Mouse (Mus musculus) midbrain, embryonic 16.5 days (tissue): Measurements from ENCODE around the gene Postn. TPM values are rescaled to one million over a fixed set of nuclear protein-coding genes. Genes with fewer than 3 reads are reported as not detected.

ENCODE experiments used
- ATAC-seq: fragments of 200-750 bp; cut with Nextera tagmentation; 2 replicates; pipeline ENCODE4 v1.8.0; 2017; ENCODE audit warnings: moderate TSS enrichment
- H3K27ac ChIP-seq: fragments of 300-500 bp; sonication (generic); 2 replicates; pipeline ENCODE4 v1.5.1; 2014; ENCODE audit warnings: mild to moderate bottlenecking, low read length, mixed read lengths
- H3K27me3 ChIP-seq: fragments of 300-500 bp; sonication (generic); 2 replicates; pipeline ENCODE4 v1.6.1; 2014; ENCODE audit warnings: low read depth, low read length, mixed read lengths; ENCODE audit not compliant: control insufficient read depth, insufficient read depth
- H3K36me3 ChIP-seq: fragments of 300-500 bp; sonication (generic); 2 replicates; pipeline ENCODE4 v1.6.1; 2014; ENCODE audit warnings: mild to moderate bottlenecking, low read length, moderate library complexity, mixed read lengths; ENCODE audit not compliant: control insufficient read depth, insufficient read depth
- H3K4me1 ChIP-seq: fragments of 300-500 bp; sonication (generic); 2 replicates; pipeline ENCODE4 v1.6.1; 2014; ENCODE audit warnings: mild to moderate bottlenecking, low read length, mixed read lengths; ENCODE audit not compliant: control insufficient read depth, insufficient read depth
- H3K4me2 ChIP-seq: fragments of 300-500 bp; sonication (generic); 2 replicates; pipeline ENCODE4 v1.6.1; 2014; ENCODE audit warnings: mild to moderate bottlenecking, low read length, mixed read lengths
- H3K4me3 ChIP-seq: fragments of 300-500 bp; sonication (generic); 2 replicates; pipeline ENCODE4 v1.5.1; 2014; ENCODE audit warnings: low read depth, mild to moderate bottlenecking, low read length, moderate library complexity, mixed read lengths
- H3K9ac ChIP-seq: fragments of 300-500 bp; sonication (generic); 2 replicates; pipeline ENCODE4 v1.6.1; 2014; ENCODE audit warnings: low read depth, low read length, mixed read lengths
- H3K9me3 ChIP-seq: fragments of 300-500 bp; sonication (generic); replicated peaks from 2 replicates; pipeline ENCODE4 v1.6.1; 2014; ENCODE audit warnings: mild to moderate bottlenecking, low read length, mixed read lengths; ENCODE audit not compliant: control insufficient read depth, poor library complexity, severe bottlenecking
- WGBS: fragments of 180-500 bp; shearing (Covaris S2); extraction: QIAGEN DNeasy Blood & Tissue Kit; methylation state at CpG from one replicate; pipeline ENCODE4 v1.1.7; 2014; 5-methylcytosine and 5-hydroxymethylcytosine counted together
- polyA plus RNA-seq: library from polyadenylated mRNA; unstranded; fragments of >200 nt; fragmentation: Nextera tagmentation; extraction: Ambion mirVana; gene quantifications from 2 replicates; pipeline ENCODE4 v1.2.1, GENCODE M21; 2015

The Postn gene
- polyA plus RNA-seq, 1 experiment from 2014 or later = 12.1 TPM

DNA sequence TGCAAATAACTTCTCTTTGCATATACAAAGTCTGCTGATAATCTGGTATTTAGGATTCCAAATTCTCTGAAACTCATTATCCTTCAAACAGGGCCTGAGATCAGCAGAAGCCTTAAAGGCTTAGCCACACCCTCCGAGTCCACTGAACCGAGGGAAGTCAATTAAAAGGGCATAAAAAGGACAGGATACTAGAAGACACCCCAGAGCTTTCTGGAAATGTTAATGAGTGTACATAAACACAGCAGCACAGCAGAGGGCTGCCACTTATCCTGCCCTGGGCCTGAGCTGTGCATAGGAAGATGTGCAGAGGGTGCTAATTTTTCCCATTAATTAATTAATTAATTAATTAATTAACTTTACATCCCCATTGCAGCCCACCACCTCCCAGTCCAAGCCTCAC lies 16.7 kb downstream of the Postn start:
- Histone ChIP-seq H3K36me3 (no peaks in the 10 kb centered on the region), H3K4me2 (no peak overlapping the region), H3K27ac (no peak overlapping the region), H3K4me1 (no peaks in the 10 kb centered on the region), H3K9ac (no peak overlapping the region), H3K9me3 (no peaks in the 10 kb centered on the region), H3K27me3 (no peaks in the 10 kb centered on the region), H3K4me3 (no peak overlapping the region)
- 9% methylated on average over 2 of the region's 2 CpGs for WGBS
- ATAC-seq = no peak

DNA sequence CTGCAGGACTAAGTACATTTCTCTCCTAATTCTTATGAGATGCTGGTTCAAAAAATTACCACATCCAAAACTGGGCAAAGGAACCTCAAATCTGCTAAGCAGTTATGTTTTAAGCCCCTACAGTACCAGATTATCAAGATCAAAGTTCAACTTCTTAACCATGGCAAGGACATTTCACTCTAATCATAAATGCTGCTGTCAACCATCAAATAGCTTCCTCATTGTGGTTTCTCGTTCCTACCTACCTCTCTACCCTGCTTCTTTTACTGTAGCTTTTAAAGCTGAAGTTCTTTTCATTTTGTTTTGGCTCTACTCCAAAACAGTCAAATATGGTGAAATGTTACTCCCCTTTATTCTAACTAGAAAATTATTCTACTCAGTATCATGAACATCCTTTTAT lies 17.2 kb downstream of the Postn start:
- Histone ChIP-seq H3K27ac (no peak overlapping the region), H3K9ac (no peak overlapping the region), H3K36me3 (no peaks in the 10 kb centered on the region), H3K4me2 (no peak overlapping the region), H3K4me3 (no peak overlapping the region), H3K4me1 (no peaks in the 10 kb centered on the region), H3K9me3 (no peaks in the 10 kb centered on the region), H3K27me3 (no peaks in the 10 kb centered on the region)
- no peak for ATAC-seq
- 38% methylated on average over 1 of the region's 1 CpGs for WGBS

DNA sequence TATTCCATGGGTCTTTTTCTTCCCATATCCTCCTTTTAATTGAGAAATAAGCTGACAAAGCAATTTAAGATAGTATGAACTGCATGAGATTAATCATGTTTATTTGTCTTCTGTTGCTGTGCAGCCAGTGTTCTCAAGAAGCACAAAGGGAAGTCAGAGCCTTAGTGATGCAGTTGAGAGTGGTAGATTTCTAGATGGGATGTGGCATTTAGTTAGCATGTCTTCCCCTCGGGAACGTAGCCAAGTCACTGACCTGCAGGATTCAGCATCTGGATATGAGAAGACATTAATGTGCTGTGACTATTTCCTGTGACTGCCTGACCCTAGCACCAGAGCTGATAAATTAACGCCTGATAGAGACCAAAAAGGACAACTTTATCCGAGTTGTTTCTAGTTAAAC lies 19.1 kb downstream of the Postn start:
- Histone ChIP-seq H3K4me3 (no peak overlapping the region), H3K27me3 (no peaks in the 10 kb centered on the region), H3K4me2 (no peak overlapping the region), H3K9me3 (no peaks in the 10 kb centered on the region), H3K36me3 (no peaks in the 10 kb centered on the region), H3K27ac (no peak overlapping the region), H3K9ac (no peak overlapping the region), H3K4me1 (no peaks in the 10 kb centered on the region)
- WGBS = 87% methylated on average over 4 of the region's 4 CpGs
- no peak for ATAC-seq

DNA sequence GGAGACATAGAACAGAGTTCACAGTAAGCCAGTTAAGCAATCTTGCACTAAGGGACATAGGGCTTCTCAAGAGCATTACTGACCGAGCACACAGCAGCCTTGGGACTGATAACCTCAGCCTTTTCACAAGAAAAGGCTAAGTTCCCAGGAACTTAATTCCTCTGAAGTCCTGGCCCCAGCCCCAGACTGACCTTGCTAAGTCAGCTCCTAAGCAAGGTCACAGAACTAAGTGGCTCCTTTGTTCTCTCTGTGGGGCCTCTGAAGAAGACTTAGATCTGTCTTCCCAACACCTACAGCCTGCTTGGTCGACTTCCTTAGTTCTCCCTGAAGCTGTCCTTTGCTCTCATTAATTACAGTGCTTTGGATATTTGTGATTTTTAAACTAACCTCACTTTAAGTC lies 38.4 kb downstream of the Postn start:
- Histone ChIP-seq H3K36me3 (no peaks in the 10 kb centered on the region), H3K9me3 (no peaks in the 10 kb centered on the region), H3K4me1 (no peaks in the 10 kb centered on the region), H3K27me3 (no peaks in the 10 kb centered on the region), H3K4me3 (no peak overlapping the region), H3K4me2 (no peak overlapping the region), H3K27ac (no peak overlapping the region), H3K9ac (no peak overlapping the region)
- no peak for ATAC-seq
- WGBS = 31% methylated on average over 2 of the region's 2 CpGs

DNA sequence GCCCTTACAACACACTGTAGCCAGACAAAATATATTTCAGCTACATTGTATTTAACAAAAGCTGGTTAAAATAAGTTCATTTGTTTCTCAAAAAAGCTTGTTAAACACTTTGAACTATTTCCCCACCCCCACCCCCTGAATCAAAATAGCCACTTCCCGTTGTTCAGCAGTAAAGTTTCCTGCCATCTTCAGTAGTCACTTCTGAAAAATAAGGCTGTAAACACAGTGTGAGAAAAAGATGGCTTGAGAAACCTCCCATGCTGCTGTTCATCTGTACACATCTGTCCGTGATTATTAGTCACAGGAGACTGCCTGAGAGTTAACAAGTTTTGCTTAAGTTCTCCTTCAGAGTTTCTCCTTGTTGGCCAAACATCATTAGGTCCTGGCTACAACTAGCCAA lies 39.0 kb downstream of the Postn start:
- H3K9ac ChIP-seq = no peak overlapping the region
- H3K4me3 ChIP-seq = no peak overlapping the region
- no peaks in the 10 kb centered on the region for H3K36me3 ChIP-seq
- no peaks in the 10 kb centered on the region for H3K27me3 ChIP-seq
- no peak for ATAC-seq
- no peaks in the 10 kb centered on the region for H3K9me3 ChIP-seq
- H3K27ac ChIP-seq = no peak overlapping the region
- H3K4me1 ChIP-seq = no peaks in the 10 kb centered on the region
- WGBS = 78% methylated on average over 2 of the region's 2 CpGs
- no peak overlapping the region for H3K4me2 ChIP-seq

DNA sequence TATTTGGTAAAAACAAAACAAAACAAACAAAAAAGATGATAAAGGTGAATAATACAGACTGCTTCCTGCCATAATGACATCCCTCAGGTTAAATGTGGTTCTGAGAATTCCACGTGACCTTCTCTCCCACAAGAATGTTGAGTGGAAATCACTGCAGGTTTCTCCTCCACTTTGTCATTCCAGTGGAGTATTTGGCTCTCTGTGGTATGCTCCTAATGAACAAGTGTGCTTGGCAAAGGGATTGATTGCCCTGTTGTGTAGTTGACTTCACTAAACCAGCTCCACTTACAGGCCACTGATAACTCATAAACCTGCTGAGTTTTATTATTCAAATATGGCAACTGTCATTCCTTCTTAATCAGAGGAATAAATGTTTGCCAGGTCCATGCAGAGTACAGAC lies 39.7 kb downstream of the Postn start:
- no peaks in the 10 kb centered on the region for H3K36me3 ChIP-seq
- WGBS = 90% methylated on average over 1 of the region's 1 CpGs
- no peak overlapping the region for H3K4me2 ChIP-seq
- H3K4me1 ChIP-seq = no peaks in the 10 kb centered on the region
- no peak for ATAC-seq
- no peaks in the 10 kb centered on the region for H3K9me3 ChIP-seq
- H3K27ac ChIP-seq = no peak overlapping the region
- no peak overlapping the region for H3K9ac ChIP-seq
- H3K27me3 ChIP-seq = no peaks in the 10 kb centered on the region
- no peak overlapping the region for H3K4me3 ChIP-seq

DNA sequence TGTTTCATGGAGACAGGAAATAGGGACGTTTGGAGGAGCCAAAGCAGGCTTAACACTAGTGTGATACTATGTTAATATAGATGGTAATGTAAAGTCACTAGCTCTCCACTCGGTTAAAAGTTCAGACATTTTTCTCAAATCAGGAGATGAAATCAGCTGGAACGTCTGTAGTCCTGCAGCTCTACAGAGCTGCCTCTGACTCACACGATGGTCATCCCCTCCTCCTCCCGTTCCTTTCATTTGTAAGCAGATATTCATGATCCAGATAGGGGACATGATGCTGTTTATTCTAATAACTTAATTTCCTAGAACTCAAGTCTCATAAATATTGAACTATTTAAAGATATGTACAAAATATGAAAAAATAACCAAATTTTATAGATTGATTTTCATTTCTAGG lies 40.8 kb downstream of the Postn start:
- H3K9me3 ChIP-seq = no peaks in the 10 kb centered on the region
- H3K36me3 ChIP-seq = no peaks in the 10 kb centered on the region
- H3K27ac ChIP-seq = no peak overlapping the region
- no peak for ATAC-seq
- H3K4me1 ChIP-seq = no peaks in the 10 kb centered on the region
- no peak overlapping the region for H3K9ac ChIP-seq
- no peaks in the 10 kb centered on the region for H3K27me3 ChIP-seq
- WGBS = 89% methylated on average over 5 of the region's 5 CpGs
- H3K4me3 ChIP-seq = no peak overlapping the region
- no peak overlapping the region for H3K4me2 ChIP-seq

DNA sequence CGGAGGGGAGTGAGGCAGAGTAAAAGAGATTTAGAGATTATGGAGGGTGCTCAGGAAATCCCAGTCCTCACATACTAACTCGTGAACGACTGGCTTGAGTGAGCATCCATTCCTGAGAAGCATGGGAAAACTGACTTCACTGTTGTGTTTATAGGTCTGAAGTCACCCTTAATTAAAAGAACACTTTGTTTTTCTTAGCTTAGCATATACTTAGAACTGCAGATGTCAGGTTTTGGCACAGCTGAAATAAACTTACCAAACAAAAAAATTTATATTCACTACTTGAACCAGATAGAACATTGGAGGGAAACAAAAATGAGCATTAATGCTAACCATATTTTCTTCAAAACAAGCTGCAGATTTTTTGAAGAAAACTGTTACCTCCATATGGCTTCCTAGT lies 42.9 kb downstream of the Postn start:
- Histone ChIP-seq H3K4me3 (no peak overlapping the region), H3K9ac (no peak overlapping the region), H3K9me3 (no peaks in the 10 kb centered on the region), H3K36me3 (no peaks in the 10 kb centered on the region), H3K27ac (no peak overlapping the region), H3K27me3 (no peaks in the 10 kb centered on the region), H3K4me2 (no peak overlapping the region), H3K4me1 (no peaks in the 10 kb centered on the region)
- 76% methylated on average over 3 of the region's 3 CpGs for WGBS
- ATAC-seq = no peak

DNA sequence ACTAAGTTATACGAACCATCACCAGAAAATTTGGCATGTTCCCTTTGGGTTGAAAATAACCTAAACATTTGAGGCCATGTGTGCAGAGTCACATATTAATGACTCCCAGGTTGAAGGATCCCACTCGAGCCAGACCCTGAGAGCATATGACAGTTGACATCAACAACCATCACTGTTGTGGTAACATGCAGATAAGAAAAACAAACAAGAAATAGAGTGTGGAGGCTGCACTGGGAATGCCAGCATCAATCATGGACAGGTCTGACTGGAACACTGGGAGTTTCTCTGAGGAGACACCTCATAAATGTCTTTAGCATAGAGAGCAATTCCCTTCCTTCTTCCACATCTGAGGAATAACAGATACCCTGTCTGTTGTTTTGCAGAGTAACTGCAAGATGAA lies 45.7 kb downstream of the Postn start:
- H3K9me3 ChIP-seq = no peaks in the 10 kb centered on the region
- no peak overlapping the region for H3K4me2 ChIP-seq
- H3K36me3 ChIP-seq = no peaks in the 10 kb centered on the region
- no peaks in the 10 kb centered on the region for H3K4me1 ChIP-seq
- no peak overlapping the region for H3K4me3 ChIP-seq
- WGBS = 72% methylated on average over 2 of the region's 2 CpGs
- no peaks in the 10 kb centered on the region for H3K27me3 ChIP-seq
- no peak overlapping the region for H3K27ac ChIP-seq
- ATAC-seq = no peak
- no peak overlapping the region for H3K9ac ChIP-seq

DNA sequence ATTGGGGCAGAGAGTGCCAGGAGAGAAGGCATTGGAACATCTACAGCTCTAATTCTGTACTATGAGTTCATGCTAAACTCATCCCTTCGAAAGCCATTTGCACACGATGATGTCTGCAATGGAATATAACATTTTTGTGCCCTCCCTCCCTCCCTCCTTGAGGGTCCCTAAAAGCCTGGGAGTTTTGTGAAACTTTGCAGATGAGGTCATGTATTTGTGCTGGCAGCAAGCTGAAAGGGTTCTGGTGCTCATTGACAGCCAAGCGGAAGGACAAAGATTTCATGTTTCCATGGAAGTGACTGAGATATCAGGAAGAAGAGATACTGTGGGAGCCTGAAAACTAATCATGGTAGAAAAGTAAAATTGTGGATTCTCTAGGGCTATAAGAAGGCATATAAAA lies 50.1 kb downstream of the Postn start:
- Histone ChIP-seq H3K9ac (no peak overlapping the region), H3K9me3 (no peaks in the 10 kb centered on the region), H3K36me3 (no peaks in the 10 kb centered on the region), H3K4me1 (no peaks in the 10 kb centered on the region), H3K4me3 (no peak overlapping the region), H3K27ac (no peak overlapping the region), H3K27me3 (no peaks in the 10 kb centered on the region), H3K4me2 (no peak overlapping the region)
- no peak for ATAC-seq
- WGBS = 94% methylated on average over 3 of the region's 3 CpGs
